Mouse (Mus musculus) spleen, adult 2 months (tissue): Measurements from ENCODE around the gene Pabpc5. TPM values are rescaled to one million over a fixed set of nuclear protein-coding genes. Genes with fewer than 3 reads are reported as not detected.

Experiments
- DNase-seq, 2 experiments: peaks; one replicate each; pipeline versions ENCODE4 v3.0.0 to v3.0.0-alpha.2; 2012 to 2021; ENCODE audit warnings: low spot score in 2 of 2, low read depth in 1 of 2
- H3K27ac ChIP-seq: fragments of 200-500 bp; 2 replicates; pipeline ENCODE4 v1.5.1; 2012; ENCODE audit warnings: low read length, inconsistent platforms; ENCODE audit not compliant: insufficient read depth
- H3K27me3 ChIP-seq: fragments of 200-500 bp; 2 replicates; pipeline ENCODE4 v1.6.1; 2012; ENCODE audit warnings: mild to moderate bottlenecking, moderate library complexity, low read length, inconsistent platforms; ENCODE audit not compliant: control insufficient read depth, insufficient read depth
- H3K36me3 ChIP-seq: fragments of 200-500 bp; 2 replicates; pipeline ENCODE4 v1.6.1; 2012; ENCODE audit warnings: mild to moderate bottlenecking, low read length, inconsistent platforms; ENCODE audit not compliant: control insufficient read depth, insufficient read depth
- H3K4me1 ChIP-seq: fragments of 200-500 bp; 2 replicates; pipeline ENCODE4 v1.6.1; 2011; ENCODE audit warnings: inconsistent platforms; ENCODE audit not compliant: control insufficient read depth, insufficient read depth, insufficient read length
- H3K4me3 ChIP-seq: fragments of 200-500 bp; 2 replicates; pipeline ENCODE4 v1.5.1; 2011; ENCODE audit warnings: mild to moderate bottlenecking, inconsistent platforms; ENCODE audit not compliant: insufficient read depth, insufficient read length; ENCODE audit errors: extremely low read depth
- CTCF ChIP-seq: fragments of 200-500 bp; IDR thresholded peaks from 2 replicates; pipeline ENCODE4 v1.5.1; 2011; ENCODE audit warnings: mild to moderate bottlenecking, inconsistent platforms; ENCODE audit not compliant: insufficient read depth, insufficient read length, insufficient replicate concordance; ENCODE audit errors: extremely low read depth
- POLR2A ChIP-seq: fragments of 200-500 bp; IDR thresholded peaks from 2 replicates; pipeline ENCODE4 v1.6.1; 2011; ENCODE audit warnings: low read depth, low read length, inconsistent platforms
- WGBS: fragments of 180-500 bp; shearing (Covaris S2); methylation state at CpG from one replicate; pipeline ENCODE4 v1.1.7; 2018; 5-methylcytosine and 5-hydroxymethylcytosine counted together
- polyA plus RNA-seq: library from polyadenylated mRNA; depleted of rRNA; stranded (reverse); fragments of >200 nt; gene quantifications from 2 replicates; pipeline ENCODE4 v1.2.3, GENCODE M21; 2012; rRNA removed

The Pabpc5 gene
- polyA plus RNA-seq, result not detected in 2 replicates

DNA sequence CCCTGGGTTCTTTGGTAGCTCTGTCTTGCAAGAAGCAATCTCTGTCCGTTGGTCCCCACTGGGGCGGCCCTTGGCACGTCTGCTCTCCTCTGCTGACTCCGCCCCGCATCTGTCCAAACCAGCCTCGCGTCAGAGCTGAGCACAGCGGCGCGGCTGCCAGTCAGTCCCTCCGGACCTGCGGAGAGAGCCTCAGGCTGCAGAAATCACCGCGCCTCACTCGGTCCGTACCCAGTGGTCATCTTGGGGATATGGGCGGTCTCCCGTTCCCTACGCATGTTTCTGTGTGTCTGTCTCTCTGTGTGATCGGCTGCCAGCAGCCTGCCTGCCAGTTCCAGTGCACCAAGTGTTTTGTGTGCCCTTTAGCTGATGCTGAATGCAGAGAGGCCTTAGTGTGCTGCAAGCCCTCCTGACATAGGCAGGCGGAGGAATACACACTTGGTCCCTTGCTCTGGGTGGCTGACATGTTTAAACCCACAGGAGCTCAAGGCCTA, at the start of gene Pabpc5:
TSS of gene Pabpc5 (plus strand) at position 116 of the 491 bp plus-strand sequence.
- peak within 1 kb of the TSS; percentile 9; the same call in 1 of the 2 replicates for H3K4me3 ChIP-seq
- no peak for TF ChIP-seq CTCF
- no peak for TF ChIP-seq POLR2A
- no peak within 1 kb of the TSS for H3K27ac ChIP-seq
- H3K36me3 ChIP-seq, result no peaks in the 10 kb centered on the region
- WGBS, result 15% methylated on average over 21 of the region's 21 CpGs
- H3K27me3 ChIP-seq, result no peaks in the 10 kb centered on the region
- no peak for DNase-seq
- H3K4me1 ChIP-seq, result no peaks in the 10 kb centered on the region

DNA sequence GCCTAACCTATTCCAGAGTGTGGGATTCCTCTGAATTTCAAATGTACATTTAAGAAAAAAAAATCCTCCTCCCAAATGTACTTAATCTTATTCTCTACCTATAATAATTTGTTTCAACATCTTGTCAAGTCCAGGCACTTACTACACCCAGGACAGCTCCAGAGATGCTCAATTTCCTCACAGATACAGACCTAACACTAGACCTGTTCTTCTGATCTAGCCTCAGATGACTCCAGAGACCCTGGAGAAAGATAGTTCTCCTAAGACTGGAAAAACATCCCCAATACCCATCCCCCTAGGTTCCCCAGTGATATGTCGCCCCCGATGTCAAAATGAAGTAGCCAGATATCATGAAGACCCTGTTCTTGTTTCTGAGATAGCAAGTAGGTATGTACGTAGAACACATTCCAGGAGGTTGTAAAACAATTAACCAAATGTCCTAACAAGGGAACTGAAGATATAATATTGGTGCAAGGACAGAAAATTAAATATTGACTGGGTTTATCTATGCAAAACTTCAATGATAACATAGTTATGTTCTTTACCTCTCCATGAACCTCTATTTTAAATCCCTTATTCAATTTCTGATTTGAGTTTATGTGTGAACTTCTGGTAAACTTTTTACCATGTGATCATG, 39.9 kb upstream of the Pabpc5 start:
- Histone ChIP-seq H3K4me3 (no peak overlapping the region), H3K36me3 (no peaks in the 10 kb centered on the region), H3K27ac (no peak overlapping the region), H3K27me3 (no peaks in the 10 kb centered on the region), H3K4me1 (no peaks in the 10 kb centered on the region)
- 84% methylated on average over 3 of the region's 3 CpGs for WGBS
- no peak for TF ChIP-seq POLR2A
- TF ChIP-seq CTCF, result no peak
- no peak for DNase-seq

DNA sequence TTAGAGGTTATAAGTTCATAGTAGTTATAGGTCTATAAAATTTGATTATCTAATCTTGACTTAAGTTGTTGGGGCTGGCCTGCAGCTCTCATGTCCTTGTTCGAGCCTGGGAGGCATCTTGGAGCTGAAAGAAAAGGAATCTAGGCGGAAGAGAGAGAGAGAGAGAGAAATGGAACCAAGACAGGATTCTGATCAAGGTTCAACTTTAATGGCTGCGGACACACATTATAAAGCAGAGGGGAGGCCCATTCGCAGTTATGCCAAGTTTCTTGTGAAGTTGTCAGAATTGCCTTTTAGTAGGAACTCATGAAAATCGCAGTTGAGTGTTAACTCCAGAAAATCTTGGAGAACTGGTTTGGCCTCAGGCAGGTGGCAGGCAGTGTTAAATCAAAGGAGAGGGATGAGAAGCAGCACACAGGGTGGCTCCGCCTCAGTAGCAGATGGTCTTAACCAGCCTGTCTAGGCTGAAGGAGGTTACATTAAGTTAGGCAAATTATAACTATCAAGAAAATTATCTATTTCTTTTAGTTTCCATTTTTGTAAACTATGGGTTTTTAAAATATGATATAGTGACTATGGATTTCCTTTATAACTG, 38.6 kb upstream of the Pabpc5 start:
- Histone ChIP-seq H3K27ac (no peak overlapping the region), H3K27me3 (no peaks in the 10 kb centered on the region), H3K4me1 (no peaks in the 10 kb centered on the region), H3K4me3 (no peak overlapping the region), H3K36me3 (no peaks in the 10 kb centered on the region)
- no peak for TF ChIP-seq POLR2A
- TF ChIP-seq CTCF, result no peak
- no peak for DNase-seq
- WGBS, result 67% methylated on average over 6 of the region's 6 CpGs

DNA sequence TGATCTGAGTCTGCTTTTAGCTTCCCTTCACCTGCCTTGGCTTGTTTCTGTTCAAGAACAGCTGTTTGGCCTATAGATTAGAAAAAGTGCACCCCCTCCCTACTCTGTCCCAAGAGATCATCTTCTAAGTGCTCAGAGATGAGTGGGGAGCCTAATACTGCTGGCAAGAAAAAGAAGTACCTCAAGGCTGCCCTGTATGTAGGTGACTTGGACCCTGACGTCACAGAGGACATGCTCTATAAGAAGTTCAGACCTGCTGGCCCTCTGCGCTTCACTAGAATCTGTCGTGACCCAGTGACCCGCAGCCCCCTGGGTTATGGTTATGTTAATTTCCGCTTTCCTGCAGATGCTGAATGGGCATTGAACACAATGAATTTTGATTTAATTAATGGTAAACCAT, 856 bp downstream of the Pabpc5 start:
- TF ChIP-seq CTCF, result no peak
- 86% methylated on average over 5 of the region's 5 CpGs for WGBS
- H3K36me3 ChIP-seq, result no peaks in the 10 kb centered on the region
- DNase-seq, result no peak
- H3K27me3 ChIP-seq, result no peaks in the 10 kb centered on the region
- H3K27ac ChIP-seq, result no peak overlapping the region
- no peak overlapping the region for H3K4me3 ChIP-seq
- H3K4me1 ChIP-seq, result no peaks in the 10 kb centered on the region
